Mouse (Mus musculus) ES-E14 (cell line): Measurements from ENCODE around the gene Lhx2. TPM values are rescaled to one million over a fixed set of nuclear protein-coding genes. Genes with fewer than 3 reads are reported as not detected.

ENCODE experiments used
- DNase-seq: peaks from one replicate; pipeline ENCODE4 v3.0.0-alpha.2; 2013; ENCODE audit warnings: low read depth, low spot score
- H3K27ac ChIP-seq: 2 replicates; pipeline ENCODE4 v1.5.1; 2012; ENCODE audit warnings: low read depth, mild to moderate bottlenecking, low read length, moderate library complexity, mixed read lengths; ENCODE audit not compliant: poor library complexity, insufficient read depth, severe bottlenecking
- H3K36me3 ChIP-seq: 2 replicates; pipeline ENCODE4 v1.6.1; 2012; ENCODE audit warnings: mild to moderate bottlenecking, low read length, moderate library complexity, mixed read lengths; ENCODE audit not compliant: control insufficient read depth, poor library complexity, insufficient read depth, severe bottlenecking
- H3K4me1 ChIP-seq, 2 experiments: fragments of 150-350 bp in 1 of 2; sonication (generic) in 1 of 2; 2 replicates each; pipeline ENCODE4 v1.6.1; 2012; ENCODE audit warnings: low read length in 2 of 2, mild to moderate bottlenecking in 1 of 2, mixed read lengths in 1 of 2; ENCODE audit not compliant: control insufficient read depth in 2 of 2, insufficient read depth in 2 of 2, poor library complexity in 1 of 2
- H3K4me3 ChIP-seq, 2 experiments: fragments of 150-350 bp in 1 of 2; sonication (generic) in 1 of 2; 2 replicates each; pipeline ENCODE4 v1.5.1; 2012; ENCODE audit warnings: low read length in 2 of 2, low read depth in 1 of 2, mild to moderate bottlenecking in 1 of 2, mixed read lengths in 1 of 2; ENCODE audit not compliant: insufficient read depth in 1 of 2, poor library complexity in 1 of 2, severe bottlenecking in 1 of 2
- H3K9ac ChIP-seq: 2 replicates; pipeline ENCODE4 v1.6.1; 2012; ENCODE audit warnings: low read depth, mild to moderate bottlenecking, low read length, mixed read lengths; ENCODE audit not compliant: poor library complexity, insufficient read depth, severe bottlenecking
- H3K9me3 ChIP-seq: fragments of 150-350 bp; sonication (generic); 2 replicates; pipeline ENCODE4 v1.6.1; 2012; ENCODE audit warnings: low read depth, mild to moderate bottlenecking, low read length; ENCODE audit not compliant: control insufficient read depth, insufficient read depth
- CHD2 ChIP-seq: IDR thresholded peaks from 2 replicates; pipeline ENCODE4 v1.6.1; 2014; ENCODE audit warnings: mild to moderate bottlenecking, low read depth, low read length, inconsistent platforms
- HCFC1 ChIP-seq: IDR thresholded peaks from 2 replicates; pipeline ENCODE4 v1.6.1; 2012; ENCODE audit warnings: low read length, inconsistent platforms, borderline replicate concordance; ENCODE audit not compliant: insufficient read depth
- MAFK ChIP-seq: IDR thresholded peaks from 2 replicates; pipeline ENCODE4 v1.6.1; 2014; ENCODE audit warnings: mild to moderate bottlenecking, low read depth, low read length, inconsistent platforms; ENCODE audit not compliant: insufficient read depth
- ZC3H11A ChIP-seq: IDR thresholded peaks from 2 replicates; pipeline ENCODE4 v1.6.1; 2012; ENCODE audit warnings: low read depth, mild to moderate bottlenecking, inconsistent platforms, low read length, borderline replicate concordance
- ZNF384 ChIP-seq: IDR thresholded peaks from 2 replicates; pipeline ENCODE4 v1.6.1; 2012; ENCODE audit warnings: low read depth, low read length, inconsistent platforms
- in situ Hi-C, 2 experiments: fragments of 600-800 bp; cut with MboI; formaldehyde crosslinking; loops; one replicate each; pipeline ENCODE4 v1.15.1; 2025; ENCODE audit warnings: low sequenced_read_pairs in 2 of 2, inconsistent platforms in 1 of 2; ENCODE audit not compliant: unreplicated experiment in 2 of 2
- total RNA-seq: library from RNA; depleted of rRNA; stranded (reverse); fragments of 300-350 nt; gene quantifications from 2 replicates; pipeline ENCODE4 v1.2.3, GENCODE M21; 2012

Lhx2 gene
- total RNA-seq, 1 experiment = 0.36 TPM

DNA sequence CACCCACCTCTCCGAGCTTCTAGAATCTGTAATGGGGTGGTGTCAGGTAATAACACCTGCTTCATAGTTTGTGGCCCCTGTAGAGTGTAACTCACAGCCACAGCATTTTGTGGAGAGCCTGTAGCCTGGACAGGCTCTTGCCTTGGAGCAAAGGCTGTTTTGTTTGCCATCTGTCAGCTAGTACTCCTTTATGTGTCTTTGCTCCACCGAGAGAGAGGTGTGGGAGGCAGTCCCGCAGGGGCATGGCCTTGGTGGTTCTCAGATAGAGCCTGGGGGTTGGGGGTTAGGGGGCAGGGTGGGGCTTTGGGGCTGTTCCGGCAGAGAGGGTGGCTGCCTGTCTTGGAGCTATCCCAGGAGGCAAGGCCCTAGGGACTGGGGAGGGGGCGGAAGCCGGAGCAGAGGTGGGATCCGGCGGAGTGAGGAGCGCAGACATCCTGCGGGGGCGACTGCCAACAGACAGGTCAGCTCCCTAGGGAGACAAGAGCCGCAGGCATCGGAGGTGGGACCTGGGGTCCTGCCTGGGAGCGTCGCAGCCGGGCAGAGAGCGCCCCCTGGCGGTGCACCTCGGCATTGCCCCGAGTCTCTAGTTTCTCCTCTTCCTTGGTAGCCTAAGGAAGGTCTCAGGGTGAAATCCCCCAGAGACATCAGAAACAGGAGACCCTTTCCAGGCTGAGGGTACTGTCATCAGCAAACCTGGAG, 36.7 kb downstream of the Lhx2 start:
- in situ Hi-C loops = no loop called here
- TF ChIP-seq CHD2 (no peak), ZC3H11A (no peak), HCFC1 (no peak), ZNF384 (no peak), MAFK (no peak)
- no peaks in the 10 kb centered on the region for H3K9me3 ChIP-seq
- H3K4me1 ChIP-seq = peaks cover 0 to 5% of the 10 kb centered on the region in 2 experiments; a peak in 2 of 4 replicates
- H3K27ac ChIP-seq = no peak overlapping the region
- H3K4me3 ChIP-seq = peak overlapping the region; percentile 14 to 49; a peak in 2 of 4 replicates
- H3K36me3 ChIP-seq = no peaks in the 10 kb centered on the region
- no peak overlapping the region for H3K9ac ChIP-seq
- peak; percentile 44 for DNase-seq

DNA sequence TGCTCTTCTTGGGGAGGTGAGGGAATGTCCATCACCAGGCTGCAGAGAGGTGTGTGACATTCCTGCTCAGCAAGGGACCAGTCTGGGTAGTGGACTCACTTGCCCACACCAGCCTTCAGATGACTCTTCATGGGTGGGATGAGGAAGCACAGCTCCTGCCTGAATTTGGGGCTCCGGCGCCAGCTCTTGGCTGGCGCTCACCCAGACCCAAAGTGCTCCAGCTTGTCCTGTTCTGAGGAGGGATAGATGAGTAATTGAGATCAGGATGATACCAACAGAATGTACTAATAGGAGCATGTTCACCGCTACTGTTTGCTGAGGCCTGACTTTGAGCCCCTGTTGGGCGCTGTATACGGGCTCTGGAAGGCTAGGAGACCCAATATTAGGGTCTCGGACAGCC, 38.2 kb downstream of the Lhx2 start:
- no peak for DNase-seq
- in situ Hi-C loops = no loop called here
- Histone ChIP-seq H3K4me3 (no peak overlapping the region), H3K4me1 (peaks cover 0 to 5% of the 10 kb centered on the region in 2 experiments; a peak in 2 of 4 replicates), H3K9me3 (no peaks in the 10 kb centered on the region), H3K27ac (no peak overlapping the region), H3K9ac (no peak overlapping the region), H3K36me3 (no peaks in the 10 kb centered on the region)
- TF ChIP-seq HCFC1 (no peak), ZNF384 (no peak), ZC3H11A (no peak), MAFK (no peak), CHD2 (no peak)

DNA sequence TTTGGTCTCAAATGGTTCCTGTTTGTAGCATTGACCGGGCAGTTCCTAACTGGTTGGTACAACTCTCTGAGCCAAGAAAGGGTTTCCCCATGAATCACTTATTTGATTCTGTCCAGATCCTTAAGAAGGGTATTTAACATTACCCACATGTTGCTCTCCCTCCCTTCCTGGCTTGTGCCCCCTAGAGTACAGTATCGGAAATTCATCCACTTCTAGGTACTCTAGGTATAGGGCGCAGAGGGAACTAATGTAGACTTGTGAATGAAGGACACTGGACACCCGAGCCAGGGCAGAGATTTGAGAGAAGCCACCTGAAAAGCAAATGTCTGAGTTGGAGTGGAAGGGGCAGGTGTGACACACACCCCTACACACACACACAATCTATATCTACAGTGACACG, 39.3 kb downstream of the Lhx2 start:
- TF ChIP-seq CHD2 (no peak), ZC3H11A (no peak), HCFC1 (no peak)
- in situ Hi-C loops = no loop called here
- Histone ChIP-seq H3K27ac (no peak overlapping the region), H3K36me3 (no peaks in the 10 kb centered on the region), H3K9me3 (no peaks in the 10 kb centered on the region), H3K4me3 (no peak overlapping the region), H3K4me1 (peaks cover 0 to 5% of the 10 kb centered on the region in 2 experiments; a peak in 2 of 4 replicates), H3K9ac (no peak overlapping the region)
- DNase-seq = peak; percentile 45

DNA sequence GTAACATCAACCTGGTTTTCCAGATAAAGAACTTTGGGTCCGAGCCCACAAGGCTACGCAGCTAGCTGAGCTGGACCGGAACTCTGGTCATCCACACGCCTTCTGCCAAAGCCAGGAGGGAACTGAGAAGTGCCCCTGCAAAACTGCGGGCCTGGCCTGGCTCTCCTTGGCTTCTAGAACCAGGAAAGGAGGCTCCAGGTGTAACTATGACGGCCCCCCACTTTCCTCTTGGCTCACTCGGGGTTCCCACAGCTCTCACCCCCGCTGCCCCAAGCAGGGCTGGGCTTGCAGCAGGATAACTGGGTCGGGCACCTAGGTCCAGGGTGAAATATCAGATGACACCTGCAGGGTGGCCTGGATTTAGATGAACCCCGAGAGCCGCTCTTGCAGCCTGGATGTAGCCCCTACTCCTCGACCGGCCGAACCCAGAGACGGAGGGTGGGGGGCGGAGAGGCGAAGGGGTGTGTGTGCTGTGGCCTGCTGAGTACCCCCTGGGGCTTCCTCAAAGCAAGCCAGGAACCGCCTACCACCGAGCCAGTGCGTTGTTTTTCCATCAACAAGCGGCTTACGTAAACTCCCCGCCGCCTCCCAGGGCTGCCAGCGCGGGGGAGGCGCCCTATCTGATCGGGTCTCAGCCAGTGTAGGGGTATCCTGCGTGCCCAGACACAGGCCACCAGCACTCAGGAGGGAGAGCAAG, 39.9 kb downstream of the Lhx2 start:
- H3K9me3 ChIP-seq = no peaks in the 10 kb centered on the region
- no peak for TF ChIP-seq HCFC1
- TF ChIP-seq CHD2 = no peak
- TF ChIP-seq ZNF384 = no peak
- no peak for DNase-seq
- H3K9ac ChIP-seq = no peak overlapping the region
- H3K4me3 ChIP-seq = peak overlapping the region; percentile 26 to 35; a peak in 2 of 4 replicates
- in situ Hi-C loops = no loop called here
- H3K4me1 ChIP-seq = peaks cover 0 to 5% of the 10 kb centered on the region in 2 experiments; a peak in 2 of 4 replicates
- H3K27ac ChIP-seq = no peak overlapping the region
- no peaks in the 10 kb centered on the region for H3K36me3 ChIP-seq

GRCm38 (mm10) chr2:38379546-38379870, 40.4 kb downstream of the Lhx2 start:
- Histone ChIP-seq H3K9me3 (no peaks in the 10 kb centered on the region), H3K27ac (no peak overlapping the region), H3K4me3 (peak overlapping the region; percentile 19 to 35; a peak in 2 of 4 replicates), H3K36me3 (no peaks in the 10 kb centered on the region), H3K4me1 (peaks cover 0 to 5% of the 10 kb centered on the region in 2 experiments; a peak in 2 of 4 replicates), H3K9ac (no peak overlapping the region)
- TF ChIP-seq ZNF384 (no peak), CHD2 (no peak), ZC3H11A (no peak), HCFC1 (no peak), MAFK (no peak)
- no peak for DNase-seq
- in situ Hi-C loops = no loop called here
